Mouse (Mus musculus): ENCODE data around the gene Herpud1.

DNA sequence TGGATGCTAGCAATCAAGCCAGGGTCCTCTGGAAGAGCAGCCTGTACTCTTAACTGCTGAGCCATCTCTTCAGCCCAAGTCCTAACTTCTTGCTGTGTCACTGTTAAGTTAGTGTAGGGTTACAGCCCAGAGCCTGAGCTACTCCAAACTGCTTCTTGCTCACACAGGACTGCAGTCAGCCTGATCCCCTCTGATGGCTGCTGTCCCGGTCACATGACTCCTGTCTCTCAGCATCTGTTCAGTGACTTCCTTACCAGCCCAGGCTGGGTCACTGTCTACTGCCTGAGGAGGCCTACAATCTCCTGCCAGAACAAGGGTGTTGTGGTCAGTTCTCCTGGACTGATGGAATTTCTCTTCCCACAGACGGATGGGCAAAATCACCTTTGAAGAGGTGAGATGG, 29.0 kb downstream of the Herpud1 start:
- TF ChIP-seq POLR2A (IDR thresholded peaks at IDR 0.05; ENCODE audit: low read depth, low read length) (no peak), CTCF (conservative IDR thresholded peaks at IDR 0.05; ENCODE audit: insufficient read depth, insufficient read length, low read depth, low read length) (no peak)
